Mouse (Mus musculus) cerebellum, adult 18-20 months (tissue): Measurements from ENCODE around the gene Dgka.
A peak's percentile ranks its signal among the peaks of the same experiment; 100 is the strongest.
"Not testable (repeated sequence)": the region's sequence is repeated elsewhere in the genome, so short reads cannot be mapped to it uniquely, and the experiment has no call there.

ENCODE experiments used
- DNase-seq, 2 experiments: peaks; one replicate each; pipeline ENCODE4 v3.0.0; 2021

Dgka gene

DNA sequence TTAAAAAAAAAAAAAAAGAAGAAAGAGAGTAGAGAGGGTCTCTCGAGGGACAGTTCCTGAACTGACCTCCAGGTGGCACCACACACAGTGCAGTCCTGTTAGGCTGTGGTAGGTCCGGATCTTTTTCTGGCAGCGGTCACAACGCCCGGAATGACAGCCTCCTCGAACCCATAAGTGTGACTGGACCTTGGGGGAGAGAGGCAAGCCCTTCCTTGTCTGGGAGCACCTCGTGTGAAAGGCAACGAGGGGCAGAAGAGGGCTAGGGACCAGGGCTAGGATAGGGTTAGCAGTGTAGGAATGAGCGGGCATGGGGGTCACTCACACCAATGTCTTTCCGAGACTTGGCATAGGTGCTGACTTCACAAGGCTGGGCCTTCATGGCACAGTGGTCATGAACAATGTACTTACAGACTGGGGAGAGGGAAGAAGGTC, 13.6 kb downstream of the Dgka start:
- DNase-seq = peak; percentile 75 to 76

- no peak for DNase-seq
Measured at GRCm38 (mm10) chr10:128728059-128728458, 16.6 kb downstream of the Dgka start.

- DNase-seq = not testable (repeated sequence)
Measured at GRCm38 (mm10) chr10:128725466-128725865, 19.2 kb downstream of the Dgka start.

- no peak for DNase-seq
Measured at GRCm38 (mm10) chr10:128715559-128716537, 28.8 kb downstream of the Dgka start.

DNA sequence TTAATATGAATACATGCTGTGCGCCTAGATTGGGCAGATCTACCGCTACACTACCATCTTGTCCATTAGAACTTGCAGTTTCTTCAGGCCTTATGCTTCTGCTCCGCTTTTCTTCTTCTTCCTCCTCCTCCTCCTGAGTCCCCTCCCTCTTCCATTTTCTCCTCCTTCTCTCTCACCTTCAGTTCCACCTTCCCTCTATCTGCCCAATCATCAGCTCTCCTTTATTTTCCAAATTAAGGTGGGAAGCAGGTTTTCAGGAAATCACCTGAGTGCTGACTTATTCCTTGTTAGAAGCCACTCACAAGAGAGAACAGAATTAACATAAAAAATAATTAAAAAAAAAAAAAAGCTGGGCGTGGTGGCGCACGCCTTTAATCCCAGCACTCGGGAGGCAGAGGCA, 33.3 kb downstream of the Dgka start:
- DNase-seq = not testable (repeated sequence)

DNA sequence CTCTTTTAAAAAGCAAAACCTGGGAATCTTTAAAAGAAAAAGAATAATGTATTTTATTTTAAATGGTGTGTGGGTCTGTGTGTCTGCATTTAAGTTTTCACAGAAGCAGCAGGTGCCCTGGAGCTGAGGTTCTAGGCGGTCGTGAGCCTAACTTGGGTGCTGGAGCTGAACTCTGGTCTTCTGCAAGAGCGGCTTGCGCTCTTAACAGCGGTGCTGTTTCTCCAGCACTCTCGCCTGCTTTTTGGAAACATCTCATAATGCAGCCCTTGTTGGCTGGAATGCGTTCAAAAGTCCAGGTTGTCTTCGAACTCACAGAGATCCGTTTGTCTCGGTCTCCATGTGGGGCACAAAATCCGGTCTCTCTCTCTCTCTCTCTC, 39.4 kb downstream of the Dgka start:
- no peak for DNase-seq

DNA sequence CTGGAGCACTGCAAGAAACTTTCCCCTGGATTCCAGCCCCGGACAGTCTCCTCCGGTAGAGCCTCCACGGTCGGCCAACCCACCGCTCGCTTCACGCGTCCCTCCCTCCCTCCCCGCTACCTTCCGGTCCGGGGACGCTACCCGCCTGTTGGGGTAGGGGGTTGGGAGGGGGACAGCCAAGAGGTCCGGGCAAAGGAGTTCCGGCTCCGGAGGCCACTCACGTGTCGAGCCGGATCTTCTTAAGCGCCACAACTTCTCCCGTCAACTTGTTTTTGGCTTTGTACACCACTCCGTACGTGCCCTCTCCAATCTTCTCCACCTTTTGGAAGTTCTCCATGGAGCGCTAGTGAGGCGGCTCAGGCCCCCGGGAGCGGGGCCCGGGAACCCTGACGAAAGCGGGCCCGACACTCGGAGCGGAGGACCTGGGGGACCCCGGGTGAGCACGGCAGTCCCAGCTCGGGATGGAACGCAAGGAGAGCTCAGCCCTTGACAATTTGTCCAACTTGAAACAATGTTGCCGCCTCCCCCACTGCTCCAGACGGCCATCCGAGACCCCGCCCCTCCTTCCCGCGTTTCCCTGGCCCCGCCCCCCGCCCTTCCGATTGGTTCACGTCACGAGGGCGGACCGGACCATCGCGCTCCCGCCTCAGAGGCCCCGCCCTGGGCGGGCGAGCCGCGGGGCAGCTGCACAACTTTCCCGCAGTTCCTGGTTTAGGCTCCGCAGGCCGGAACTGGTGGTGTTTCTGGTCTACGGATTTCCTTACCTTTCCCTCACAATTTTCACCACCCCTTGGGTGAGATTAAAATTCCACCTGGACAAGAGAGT, 40.0 kb downstream of the Dgka start, which contains the start of gene Cdk2:
Gene Cdk2 (minus strand): TSS at position 541 of the 826 bp plus-strand sequence.
- peak; percentile 89 to 90 for DNase-seq

DNA sequence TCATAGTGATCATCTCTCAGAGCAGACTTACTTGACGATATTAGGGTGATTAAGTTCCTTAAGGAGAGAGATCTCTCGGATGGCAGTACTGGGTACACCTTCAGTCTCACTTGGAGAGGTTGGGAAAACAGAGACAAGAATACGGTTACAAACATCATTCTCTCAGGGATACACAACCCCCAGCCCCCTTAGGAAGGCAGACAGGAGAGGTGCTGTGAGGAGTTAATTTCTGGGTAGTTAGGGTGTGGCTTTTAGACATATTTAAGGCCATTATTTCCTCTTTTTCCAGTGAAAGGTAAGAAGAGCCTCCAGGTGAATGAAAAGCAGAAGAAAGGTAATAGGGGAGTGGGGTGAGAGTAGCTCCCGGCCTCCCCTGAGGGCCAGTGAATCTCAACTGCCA, 40.8 kb downstream of the Dgka start, which contains the start of gene Pmel:
Gene Pmel (plus strand): TSS at position 301 of the 400 bp plus-strand sequence.
- DNase-seq = no peak

GRCm38 (mm10) chr10:128702328-128703007, 42.2 kb downstream of the Dgka start:
- no peak for DNase-seq

DNA sequence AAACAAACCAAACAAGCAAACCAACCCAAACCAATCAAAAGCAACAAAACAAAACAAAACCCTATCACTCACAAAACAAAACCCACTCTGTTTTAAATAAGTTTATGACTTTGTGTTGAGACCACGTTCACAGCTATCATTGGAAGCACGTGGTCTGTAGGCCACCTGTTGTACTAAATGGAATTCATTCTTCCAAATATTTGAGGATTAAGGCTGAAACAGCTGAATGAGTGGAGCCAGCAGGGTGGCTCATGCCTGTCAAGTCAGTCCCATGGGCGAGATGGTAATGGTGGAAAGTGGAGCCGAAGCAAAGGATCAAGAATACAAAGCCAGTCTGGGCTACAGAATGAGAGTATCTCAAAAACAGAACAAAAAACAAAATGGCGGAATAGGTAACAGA, 43.9 kb downstream of the Dgka start:
- DNase-seq = no peak

DNA sequence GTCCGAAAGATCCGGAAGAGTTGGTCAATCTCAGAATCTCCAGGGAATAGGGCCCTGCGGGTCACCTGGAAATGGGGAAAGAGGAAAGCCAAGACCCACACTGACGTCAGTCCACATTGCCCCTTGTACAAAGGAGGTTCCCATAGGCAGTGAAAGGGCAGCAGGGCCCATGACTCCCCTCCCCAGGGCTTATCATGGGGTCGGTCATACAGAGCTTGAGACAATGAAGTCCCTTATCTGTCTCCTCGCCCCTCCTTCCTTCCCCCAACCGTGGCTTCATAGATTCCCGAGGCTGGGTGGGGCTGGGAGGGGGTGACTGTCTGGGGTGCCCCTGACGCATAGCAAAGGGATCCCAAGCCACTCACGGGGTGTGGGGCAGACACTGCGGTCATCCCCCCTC, 45.0 kb downstream of the Dgka start:
- DNase-seq = no peak

- no peak for DNase-seq
Measured at GRCm38 (mm10) chr10:128699006-128699405, 45.6 kb downstream of the Dgka start.

- no peak for DNase-seq
Measured at GRCm38 (mm10) chr10:128697072-128697725, 47.5 kb downstream of the Dgka start.

DNA sequence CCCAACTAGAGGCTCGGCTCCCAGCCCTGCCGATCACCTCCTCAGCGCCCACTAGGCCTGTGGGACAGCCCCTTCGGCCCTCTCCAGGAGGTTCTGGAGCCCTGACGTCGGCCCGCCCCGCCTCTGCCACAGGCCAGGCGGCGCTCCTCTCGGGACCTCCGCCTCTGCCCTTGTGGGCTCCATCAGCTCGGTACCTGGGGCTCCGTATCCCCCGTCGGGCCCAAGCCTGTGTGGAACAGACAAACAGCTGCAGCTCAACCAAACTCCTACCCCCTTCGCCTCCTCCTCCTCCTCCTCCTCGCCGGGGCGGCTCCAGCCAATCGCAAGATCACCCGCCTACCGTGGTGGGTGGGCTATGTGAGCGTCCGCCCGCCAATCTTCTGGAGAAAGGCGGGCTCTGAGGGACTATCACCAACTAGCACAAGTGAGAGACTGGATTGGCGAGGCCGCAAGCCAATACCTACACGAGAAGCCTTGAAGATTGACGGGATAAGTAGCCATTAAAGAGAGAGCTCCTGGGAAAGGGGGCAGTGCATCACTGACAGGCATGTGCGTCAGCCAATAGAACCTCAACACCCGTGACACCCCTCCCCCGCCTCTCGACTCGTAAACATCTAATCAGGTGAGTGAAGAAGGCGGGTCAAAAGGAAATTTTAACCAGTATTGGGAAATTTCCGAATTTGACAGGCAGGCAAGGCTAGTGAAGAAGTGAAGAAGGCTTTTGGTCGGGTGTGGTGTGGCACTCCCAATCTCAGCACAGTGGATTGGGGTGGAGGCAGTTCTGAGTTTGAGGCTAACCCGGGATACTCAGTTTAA, 48.5 kb downstream of the Dgka start, which contains the start of gene Rab5b:
Gene Rab5b (minus strand): TSS at position 273 of the 816 bp plus-strand sequence.
- DNase-seq = peak; percentile 97 to 99

- DNase-seq = no peak
Measured at GRCm38 (mm10) chr10:128695411-128695991, 49.2 kb downstream of the Dgka start.

- DNase-seq = peak; percentile 35
Measured at GRCm38 (mm10) chr10:128674469-128675008, 70.1 kb downstream of the Dgka start.

GRCm38 (mm10) chr10:128673763-128674468, 70.7 kb downstream of the Dgka start, which contains the start of gene Suox:
Gene Suox (minus strand): TSS chr10:128674073.
- DNase-seq = peak; percentile 81 to 85

DNA sequence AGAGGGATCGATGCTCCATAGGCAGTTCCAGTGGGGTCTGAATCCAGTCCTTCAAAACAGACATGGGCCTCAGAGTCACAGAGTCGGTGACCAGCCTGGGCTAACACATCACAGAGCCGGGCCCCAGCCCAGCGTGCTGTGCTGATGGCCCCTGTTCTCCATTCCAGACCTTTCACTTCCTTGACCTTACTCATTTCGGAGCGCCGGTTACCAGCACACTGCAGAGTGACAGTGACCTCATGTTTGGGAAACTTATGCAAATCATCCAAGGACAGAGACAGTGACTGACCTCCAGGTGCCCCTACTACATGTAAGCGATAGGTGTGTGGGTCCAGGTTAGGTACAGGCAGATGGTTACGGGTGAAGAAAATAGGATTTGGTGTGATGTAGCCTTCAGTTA, 73.5 kb downstream of the Dgka start:
- DNase-seq = no peak
